Mouse (Mus musculus): ENCODE results near the gene Mitd1. TPM values are rescaled to one million over a fixed set of nuclear protein-coding genes. Genes with fewer than 3 reads are reported as not detected.

Mitd1 gene
- polyA plus RNA-seq (2015; fragmentation: Nextera tagmentation; extraction: Ambion mirVana), result 10.9 and 14.3 TPM in 2 replicates

DNA sequence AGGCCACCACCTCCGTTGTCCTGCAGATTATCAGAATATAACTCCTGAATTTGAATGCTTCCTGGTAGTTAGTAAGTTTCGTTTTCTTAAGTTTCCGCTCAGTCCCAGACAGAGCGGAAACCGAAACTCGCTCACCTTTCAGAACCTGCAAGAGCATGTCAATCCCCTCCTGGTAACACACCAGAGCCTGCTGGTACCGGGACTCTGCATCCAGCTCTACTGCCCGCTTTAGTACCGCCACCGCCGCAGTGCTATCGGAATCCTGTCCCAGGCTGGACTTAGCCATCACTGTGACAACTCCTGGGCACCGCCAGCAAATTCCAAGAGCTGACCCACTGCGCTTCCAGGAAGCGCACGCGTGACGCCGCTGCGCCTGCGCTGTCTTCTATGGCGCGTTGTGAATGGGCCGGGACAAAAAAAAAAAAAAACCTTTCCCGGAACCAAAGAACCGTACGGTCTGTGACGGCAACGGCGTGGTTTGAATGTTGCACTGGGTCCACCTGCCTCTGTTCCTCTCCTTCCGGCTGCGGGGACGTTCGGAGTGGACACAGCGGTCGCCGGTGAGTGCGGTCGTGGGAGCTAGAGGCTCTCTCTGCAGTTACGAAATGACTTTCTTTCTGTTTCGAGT lies at the start of gene Mitd1, which contains the start of gene Mrpl30:
TSS of gene Mitd1 (minus strand) at position 387 of the 628 bp plus-strand sequence.
TSS of gene Mrpl30 (plus strand) at position 453 of the 628 bp plus-strand sequence.

GRCm38 (mm10) chr1:37916393-37916792 lies 26.2 kb upstream of the Mitd1 start, which contains the start of gene Lyg2:
Gene Lyg2, minus strand, starts transcription at chr1:37916493.

GRCm38 (mm10) chr1:37871704-37872103 lies 18.5 kb downstream of the Mitd1 start, which contains the start of gene Lipt1:
Gene Lipt1, plus strand, starts transcription at chr1:37871738.

GRCm38 (mm10) chr1:37866286-37866685 lies 23.9 kb downstream of the Mitd1 start, which contains the start of gene Tsga10:
Gene Tsga10, minus strand, starts transcription at chr1:37866429.

Other genes with a start within 250 kb of the Mitd1 start
- gene 2010300C02Rik, start 170.3 kb downstream of the Mitd1 start, polyA plus RNA-seq (2015; fragmentation: Nextera tagmentation; extraction: Ambion mirVana), result 4.3 and 4.6 TPM in 2 replicates
- 5.3 and 6.2 TPM in 2 replicates for gene Tsga10, start 24.0 kb downstream of the Mitd1 start, polyA plus RNA-seq (2015; fragmentation: Nextera tagmentation; extraction: Ambion mirVana)
- 6.8 and 7.2 TPM in 2 replicates for gene Lipt1, start 18.7 kb downstream of the Mitd1 start, polyA plus RNA-seq (2015; fragmentation: Nextera tagmentation; extraction: Ambion mirVana)
- gene Mrpl30, start 66 bp upstream of the Mitd1 start, polyA plus RNA-seq (2015; fragmentation: Nextera tagmentation; extraction: Ambion mirVana), result 306 and 307 TPM in 2 replicates
- 0.09 TPM in 1 of 2 replicates, not detected in the other for gene Lyg2, start 26.1 kb upstream of the Mitd1 start, polyA plus RNA-seq (2015; fragmentation: Nextera tagmentation; extraction: Ambion mirVana)
- gene Lyg1, start 67.3 kb upstream of the Mitd1 start, polyA plus RNA-seq (2015; fragmentation: Nextera tagmentation; extraction: Ambion mirVana), result not detected in 2 replicates
- gene Txndc9, start 107.5 kb upstream of the Mitd1 start, polyA plus RNA-seq (2015; fragmentation: Nextera tagmentation; extraction: Ambion mirVana), result 114 and 121 TPM in 2 replicates
- 18.2 and 19.1 TPM in 2 replicates for gene Eif5b, start 107.6 kb upstream of the Mitd1 start, polyA plus RNA-seq (2015; fragmentation: Nextera tagmentation; extraction: Ambion mirVana)
- 24.8 and 28.3 TPM in 2 replicates for gene Rev1, start 239.4 kb upstream of the Mitd1 start, polyA plus RNA-seq (2015; fragmentation: Nextera tagmentation; extraction: Ambion mirVana)